Mouse (Mus musculus): Measurements from ENCODE around the gene Tmem219.

- TF ChIP-seq POLR2A (IDR thresholded peaks at IDR 0.05; ENCODE audit: borderline replicate concordance, control insufficient read depth, low read depth, low read length) (no peak), CTCF (IDR thresholded peaks at IDR 0.05; ENCODE audit: control insufficient read depth, insufficient read depth, low read length) (peak; percentile 53; the same call in 1 of the 2 replicates)
Measured at GRCm38 (mm10) chr7:126888852-126889251, 33.9 kb downstream of the Tmem219 start.

Data from bone marrow, adult 2 months (tissue).